Mouse (Mus musculus) kidney, adult 11 months (tissue): Measurements from ENCODE around the gene Tmem11.
"Not testable (repeated sequence)": the region's sequence is repeated elsewhere in the genome, so short reads cannot be mapped to it uniquely, and the experiment has no call there.

ENCODE experiments used
- DNase-seq: peaks from one replicate; pipeline ENCODE4 v3.0.0; 2022

Gene Tmem11

DNA sequence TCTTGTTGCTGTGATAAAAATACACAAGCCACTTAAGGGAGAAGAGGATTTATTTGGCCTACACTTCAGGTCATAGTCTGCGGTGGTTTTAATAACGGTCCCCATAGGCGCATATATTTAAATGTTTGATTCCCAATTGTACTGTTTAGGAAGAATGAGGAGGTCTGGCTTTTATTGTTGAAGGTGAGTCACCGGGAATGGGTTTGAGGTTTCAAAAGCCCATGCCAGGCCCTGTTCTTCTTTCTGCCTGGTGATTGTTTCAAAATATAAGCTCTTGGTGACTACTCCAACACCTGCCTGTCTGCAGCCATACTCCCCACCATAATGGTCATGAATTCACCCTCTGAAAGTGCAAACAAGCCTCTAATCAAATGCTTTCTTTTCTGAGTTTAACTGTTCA lies 1.5 kb upstream of the Tmem11 start:
- no peak for DNase-seq

DNA sequence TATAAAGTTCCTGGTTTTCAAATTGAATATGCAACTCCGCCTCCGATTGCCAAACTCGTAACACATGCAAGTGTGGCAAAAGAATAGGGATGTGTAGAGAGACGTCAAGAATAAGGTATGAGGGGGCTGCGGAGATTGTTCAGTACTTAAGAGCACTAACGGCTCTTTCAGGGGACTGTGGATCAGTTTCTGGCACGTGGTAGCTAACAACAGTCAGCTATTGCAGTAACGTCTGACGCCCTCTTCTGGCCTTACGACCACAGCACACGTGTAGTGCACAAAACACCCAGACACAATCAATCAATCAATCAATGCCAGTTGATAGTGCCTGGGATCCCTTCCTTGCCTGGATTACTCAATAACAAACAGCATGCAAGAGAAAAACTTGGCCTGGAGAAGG lies 351 bp upstream of the Tmem11 start:
- peak; percentile 63 for DNase-seq

DNA sequence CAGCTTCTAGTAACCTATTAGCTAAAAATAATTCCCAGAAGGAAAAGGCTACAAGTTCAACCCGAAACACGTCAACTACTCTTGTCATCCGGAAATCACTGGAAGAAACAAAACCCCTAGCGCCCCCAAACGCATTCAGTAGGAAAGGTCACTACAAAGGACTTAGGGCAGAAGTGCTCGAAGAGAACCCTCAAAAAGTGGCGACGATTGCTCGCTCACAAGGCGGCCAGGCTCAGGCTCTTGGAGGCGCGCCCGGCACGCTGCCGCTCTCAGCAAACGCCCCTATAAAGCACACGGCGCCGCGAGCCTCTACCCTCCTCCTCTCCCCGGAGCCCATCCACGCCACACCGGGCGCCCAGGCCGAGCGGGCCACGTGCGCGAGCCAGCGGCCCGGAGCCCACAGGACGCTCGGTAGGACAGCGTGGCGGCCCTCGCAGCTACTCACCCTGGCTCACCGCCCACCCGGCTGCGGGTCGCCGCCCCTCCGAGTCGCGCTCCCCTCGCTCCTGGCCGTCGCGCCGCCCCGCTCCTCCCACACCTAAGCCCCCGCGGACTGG lies 938 bp downstream of the Tmem11 start:
- peak; percentile 66 for DNase-seq

DNA sequence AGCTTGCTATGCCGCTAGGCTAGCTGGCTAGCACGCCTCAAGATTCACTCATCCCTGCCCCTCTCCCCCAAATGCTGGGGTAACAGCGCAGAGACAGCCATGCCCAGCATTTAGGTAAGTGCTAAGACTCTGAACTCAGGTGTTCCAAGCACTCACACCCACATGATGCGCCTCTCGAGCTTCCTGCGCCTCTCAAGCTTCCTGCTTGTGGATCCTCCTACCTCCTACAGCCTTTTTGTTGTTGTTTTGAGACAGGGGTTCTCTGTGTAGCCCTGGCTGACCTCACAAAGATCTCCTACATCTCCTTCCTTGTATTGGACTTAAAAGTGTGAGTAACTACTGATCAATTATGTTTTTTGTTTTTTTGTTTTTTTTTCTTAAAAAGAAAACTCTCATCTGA lies 6.0 kb downstream of the Tmem11 start:
- DNase-seq, result no peak

DNA sequence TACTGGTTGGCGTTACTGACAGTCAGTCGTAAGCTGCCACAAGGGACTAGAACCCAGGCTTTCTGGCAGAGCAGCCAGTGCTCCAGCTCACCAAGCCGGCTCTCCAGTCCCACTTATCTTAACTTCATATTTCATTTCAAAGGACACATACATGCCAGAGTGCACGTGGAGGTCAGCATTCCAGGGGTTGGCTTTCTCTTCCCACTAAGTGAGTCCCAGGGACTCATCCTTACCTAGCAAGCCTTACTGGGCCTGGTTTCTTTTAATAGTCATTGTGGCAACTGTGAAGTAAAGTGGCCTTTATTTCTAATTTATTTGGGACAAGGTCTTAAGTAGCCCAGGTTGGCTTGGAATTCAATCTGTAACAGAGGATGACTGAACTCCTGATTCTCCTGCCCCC lies 7.7 kb downstream of the Tmem11 start:
- no peak for DNase-seq

DNA sequence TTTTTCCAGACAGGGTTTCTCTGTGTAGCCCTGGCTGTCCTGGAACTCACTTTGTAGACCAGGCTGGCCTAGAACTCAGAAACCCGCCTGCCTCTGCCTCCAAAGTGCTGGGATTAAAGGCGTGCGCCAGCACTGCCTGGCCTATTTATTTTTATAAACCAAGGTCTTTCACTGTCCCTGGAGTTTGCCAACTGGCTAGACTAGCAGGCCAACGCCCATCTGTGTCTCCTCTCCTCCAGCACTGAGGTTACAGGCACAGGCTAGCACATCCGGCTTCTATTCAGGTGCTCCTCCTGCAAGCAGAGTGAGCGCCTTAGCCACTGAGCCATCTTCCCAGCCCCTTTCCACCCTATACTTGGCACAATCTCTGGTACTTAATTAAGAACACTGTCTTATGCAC lies 9.6 kb downstream of the Tmem11 start:
- not testable (repeated sequence) for DNase-seq

DNA sequence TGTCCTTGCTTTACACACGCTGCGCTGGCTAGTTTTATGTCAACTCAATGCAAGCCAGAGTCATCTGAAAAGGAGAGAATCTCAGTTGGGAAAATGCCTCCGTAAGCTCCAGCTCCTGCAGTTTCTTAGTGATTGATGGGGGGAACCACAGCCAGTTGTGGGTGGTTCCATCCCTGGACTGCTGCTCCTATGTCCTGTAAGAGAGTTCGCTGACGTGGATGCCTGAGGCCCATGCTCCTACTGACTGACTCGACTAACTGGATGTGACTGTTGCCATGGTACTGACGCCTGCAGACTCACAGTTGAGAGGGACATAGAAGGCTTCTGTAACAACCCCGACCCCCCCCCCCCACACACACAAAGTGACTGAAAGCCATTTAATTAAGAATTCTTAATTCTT lies 11.2 kb downstream of the Tmem11 start:
- peak; percentile 51 for DNase-seq

DNA sequence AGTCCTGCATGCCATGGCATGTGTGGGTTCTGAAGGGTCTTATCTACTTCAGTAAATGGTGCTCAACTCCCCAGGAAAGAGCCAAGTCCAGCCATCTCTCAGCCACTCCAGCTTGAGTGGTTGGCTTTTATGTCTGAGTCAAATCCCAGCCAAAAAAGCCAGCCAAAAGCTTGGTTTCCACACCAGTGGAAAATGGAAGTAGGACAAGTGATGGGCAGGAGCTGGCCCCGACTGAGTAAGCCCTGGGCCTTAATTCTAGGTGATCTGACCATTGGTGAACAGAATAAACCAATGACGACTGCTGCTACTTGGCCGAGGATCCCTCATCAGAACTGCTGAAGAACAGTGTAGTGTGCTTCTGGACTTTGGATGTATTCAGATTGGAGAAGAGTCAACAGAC lies 11.6 kb downstream of the Tmem11 start:
- no peak for DNase-seq

DNA sequence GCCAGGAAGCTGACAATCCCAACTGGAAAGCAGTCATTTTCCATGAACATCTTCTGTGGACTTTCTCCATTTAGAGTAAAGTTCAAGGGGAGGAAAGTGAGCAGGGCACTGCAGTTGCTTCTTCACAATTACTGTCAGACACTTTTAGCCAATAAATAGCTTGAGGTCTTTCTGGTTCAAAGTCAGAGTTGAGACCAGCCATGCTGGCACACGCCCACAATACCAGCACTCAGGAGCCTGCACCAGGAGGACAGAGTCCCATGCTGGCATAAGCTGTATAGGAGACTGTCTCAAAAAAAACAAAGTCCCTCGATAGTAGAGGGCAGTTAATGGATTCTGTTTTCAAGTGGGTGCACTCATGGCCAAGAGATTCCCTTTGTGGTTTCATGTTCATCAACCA lies 13.1 kb downstream of the Tmem11 start:
- DNase-seq, result peak; percentile 80

DNA sequence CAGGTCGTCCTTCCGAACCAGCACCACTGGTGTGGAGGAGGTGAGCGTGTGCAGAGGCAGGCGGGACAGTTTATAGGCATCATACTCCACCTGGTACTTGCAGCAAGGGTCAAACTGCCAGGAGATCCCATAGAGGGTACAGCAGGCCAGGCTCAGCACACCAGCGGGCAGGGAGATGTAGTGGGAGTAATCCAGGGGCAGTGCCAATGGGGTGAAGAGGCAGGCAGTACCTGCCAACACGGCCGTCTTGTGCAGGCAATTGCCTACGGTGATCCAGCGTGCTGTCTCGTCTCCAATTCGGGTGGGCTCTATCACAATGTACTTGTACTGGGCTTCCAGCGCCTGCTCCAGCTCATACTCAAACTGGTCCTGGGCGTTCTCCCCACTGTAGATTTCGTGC lies 14.2 kb downstream of the Tmem11 start:
- no peak for DNase-seq

DNA sequence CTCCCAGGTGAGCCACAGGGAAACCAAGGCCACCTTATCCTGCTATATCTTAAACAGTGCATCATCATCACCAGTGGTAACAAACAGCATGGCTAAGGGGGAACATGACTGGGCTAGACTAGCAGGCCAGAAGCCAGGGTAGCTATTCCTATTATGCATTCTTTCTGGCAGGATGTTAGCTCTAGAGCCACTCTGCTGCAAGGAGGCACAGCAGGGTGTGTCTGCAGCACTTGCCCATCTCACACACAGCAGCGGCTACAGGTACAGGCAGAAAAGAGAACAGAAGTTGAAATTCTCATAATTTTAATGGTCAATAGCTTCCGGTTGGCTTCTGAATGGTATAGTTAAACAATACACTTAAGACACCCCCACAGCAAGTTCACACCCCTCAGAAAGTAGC lies 14.9 kb downstream of the Tmem11 start:
- DNase-seq, result no peak

DNA sequence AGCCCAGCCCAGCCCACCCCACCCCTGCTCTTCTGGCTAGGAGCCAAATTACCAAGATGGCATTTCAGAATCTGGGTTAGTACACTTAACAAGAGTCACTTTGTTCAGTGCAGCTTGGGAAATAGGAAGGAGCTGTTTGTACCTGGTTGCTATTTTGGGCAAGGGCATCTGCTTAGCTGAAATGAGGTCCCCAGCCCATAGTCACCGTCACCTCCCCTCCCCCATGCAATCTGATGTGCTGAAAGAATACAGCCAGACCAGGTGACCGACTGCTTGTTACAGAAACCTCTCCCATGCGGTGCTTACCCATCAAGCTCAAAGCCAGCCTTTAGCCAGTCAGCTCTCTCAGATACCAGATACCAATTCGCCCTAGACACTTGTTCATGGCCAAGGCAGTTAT lies 15.9 kb downstream of the Tmem11 start:
- DNase-seq, result no peak

DNA sequence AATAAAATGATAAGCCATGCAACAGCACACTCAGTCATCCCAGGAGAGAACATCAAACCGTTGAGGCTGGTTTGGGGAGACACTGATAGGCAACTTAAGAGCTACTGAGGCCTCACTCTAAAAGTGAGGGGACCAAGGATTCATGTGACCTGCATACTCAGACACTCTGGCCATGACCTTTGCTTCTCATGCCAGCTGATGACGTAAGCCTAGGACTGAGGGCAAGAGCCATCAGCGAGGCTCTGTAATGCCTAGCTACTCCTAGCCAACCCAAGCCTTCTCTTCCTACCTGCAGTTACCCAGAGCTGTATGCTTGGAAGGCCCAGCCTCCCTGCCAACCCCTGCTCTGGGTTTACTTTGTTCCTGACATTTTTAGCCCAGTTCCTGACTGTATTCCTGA lies 17.1 kb downstream of the Tmem11 start:
- no peak for DNase-seq

DNA sequence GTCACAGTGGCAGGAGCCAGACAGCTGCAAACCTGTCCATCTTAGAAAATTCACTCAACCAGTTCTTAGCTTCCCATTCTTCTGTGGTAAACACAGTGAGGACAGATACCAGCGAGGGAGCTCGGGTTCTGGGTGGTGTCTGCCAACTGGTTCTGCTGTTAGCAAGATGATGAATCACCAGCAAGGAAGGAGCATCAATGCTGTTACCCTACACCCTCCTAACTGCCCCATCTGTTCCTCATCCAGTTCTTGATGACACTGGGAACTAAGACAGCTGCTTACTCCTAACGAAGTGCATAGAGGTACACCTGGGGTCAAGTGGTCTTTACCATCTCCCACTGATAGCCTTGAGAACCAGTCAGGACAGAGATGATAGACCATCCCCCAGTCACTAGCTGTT lies 22.5 kb downstream of the Tmem11 start:
- DNase-seq, result no peak

DNA sequence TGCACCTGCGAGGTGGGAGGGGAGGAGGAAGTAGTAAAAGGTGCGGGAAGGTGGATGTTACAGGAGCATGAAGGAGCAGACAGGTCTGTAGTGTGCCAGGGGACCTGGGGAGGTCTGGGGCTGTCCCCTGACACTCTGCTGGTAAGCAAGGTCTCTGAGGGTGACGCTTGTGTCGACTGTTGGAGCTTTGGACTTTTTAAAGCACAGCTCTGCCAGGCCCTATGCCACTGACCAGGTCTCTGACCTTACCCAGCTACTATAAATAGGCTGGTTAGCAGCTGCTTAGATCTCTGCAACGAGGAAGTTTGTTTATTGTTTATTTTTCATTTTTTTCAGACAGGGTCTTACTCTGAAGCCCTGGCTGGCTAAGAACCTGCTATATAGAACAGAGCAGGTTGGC lies 33.7 kb downstream of the Tmem11 start:
- no peak for DNase-seq

DNA sequence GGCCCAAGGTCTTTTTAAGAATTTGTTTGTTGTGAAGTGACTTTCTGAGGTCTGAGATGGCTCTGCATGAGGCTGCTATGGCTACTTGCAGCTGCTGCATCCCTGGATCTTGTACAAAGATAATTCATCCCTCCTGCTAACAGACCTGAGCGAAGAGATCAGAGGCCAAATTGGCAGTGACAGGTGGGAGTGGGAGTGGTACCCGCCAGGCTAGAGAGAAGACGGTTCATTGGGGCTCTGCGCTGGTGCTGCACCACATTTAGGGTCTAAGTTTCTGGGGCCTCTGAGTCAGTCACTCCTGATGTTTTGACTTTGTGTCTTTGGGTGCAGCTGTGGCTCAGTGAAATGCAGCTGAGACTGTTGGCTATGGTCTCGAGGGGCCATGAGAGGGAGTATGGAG lies 35.7 kb downstream of the Tmem11 start:
- no peak for DNase-seq

DNA sequence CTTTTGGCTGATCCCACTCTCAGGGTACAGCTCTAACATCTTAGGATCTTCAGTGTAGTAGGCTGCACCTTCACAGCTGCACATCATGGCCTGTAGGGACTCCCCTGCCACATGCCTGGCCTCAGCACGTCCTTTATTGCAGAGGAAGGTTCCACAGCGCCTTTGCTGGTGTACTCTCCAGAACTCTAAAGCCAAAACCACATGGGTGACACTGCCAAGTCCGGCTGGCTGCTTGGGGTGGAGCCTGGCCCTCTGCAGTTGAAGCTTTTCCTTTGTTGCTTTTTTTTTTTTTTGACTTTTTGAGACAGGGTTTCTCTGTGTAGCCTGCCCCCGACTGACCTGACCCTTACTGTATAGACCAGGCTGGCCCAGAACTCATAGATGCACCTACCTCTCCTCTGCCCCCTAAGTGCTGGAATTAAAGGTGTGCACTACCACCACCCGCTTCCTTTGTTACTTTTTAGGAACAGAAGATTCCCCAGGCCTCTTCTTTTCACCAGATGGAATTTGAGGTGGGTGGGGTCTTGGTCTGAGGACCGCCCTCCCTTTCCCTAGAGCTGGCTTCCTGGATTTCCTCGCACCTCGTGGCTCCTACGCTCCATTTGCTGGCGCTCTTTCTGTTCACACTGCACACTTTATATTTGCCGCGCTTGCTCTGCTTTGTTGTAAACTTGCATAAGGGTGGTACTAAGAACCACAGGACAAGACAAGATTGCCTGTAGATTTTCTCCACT lies 37.4 kb downstream of the Tmem11 start:
- no peak for DNase-seq

DNA sequence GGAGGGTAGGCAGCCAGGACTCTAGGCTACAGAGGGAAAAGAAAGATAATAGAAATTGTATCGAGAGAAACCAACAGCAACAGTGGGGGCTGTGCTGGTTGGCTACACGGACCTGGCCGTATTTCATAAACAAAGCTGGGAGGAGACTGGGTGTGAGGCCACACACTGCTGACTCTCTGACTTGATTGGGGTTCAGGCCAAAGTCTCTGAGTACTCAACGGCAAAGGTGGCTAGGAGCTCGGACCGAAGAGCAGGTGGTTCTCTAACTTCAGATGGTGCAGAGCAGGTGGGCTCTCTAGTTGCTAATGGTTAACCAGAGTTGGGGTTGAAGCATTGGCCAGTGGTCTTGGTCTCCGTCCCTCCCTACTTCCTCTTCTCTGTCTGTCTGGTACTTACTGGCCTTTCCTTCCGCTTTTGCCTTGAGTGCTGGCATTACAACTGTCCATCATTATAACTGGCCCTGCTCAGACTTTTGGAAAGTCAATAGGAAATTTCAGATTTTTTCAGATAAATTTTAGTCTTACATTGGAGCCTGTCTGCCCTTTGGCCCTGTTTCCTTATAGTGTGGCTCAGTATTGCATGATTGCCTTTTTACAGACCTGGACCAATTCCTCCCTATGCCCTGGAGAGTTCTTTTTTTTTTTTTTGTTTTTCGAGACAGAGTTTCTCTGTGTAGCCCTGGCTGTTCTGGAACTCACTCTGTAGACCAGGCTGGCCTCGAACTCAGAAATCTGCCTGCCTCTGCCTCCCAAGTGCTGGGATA lies 41.2 kb downstream of the Tmem11 start:
- DNase-seq, result no peak

DNA sequence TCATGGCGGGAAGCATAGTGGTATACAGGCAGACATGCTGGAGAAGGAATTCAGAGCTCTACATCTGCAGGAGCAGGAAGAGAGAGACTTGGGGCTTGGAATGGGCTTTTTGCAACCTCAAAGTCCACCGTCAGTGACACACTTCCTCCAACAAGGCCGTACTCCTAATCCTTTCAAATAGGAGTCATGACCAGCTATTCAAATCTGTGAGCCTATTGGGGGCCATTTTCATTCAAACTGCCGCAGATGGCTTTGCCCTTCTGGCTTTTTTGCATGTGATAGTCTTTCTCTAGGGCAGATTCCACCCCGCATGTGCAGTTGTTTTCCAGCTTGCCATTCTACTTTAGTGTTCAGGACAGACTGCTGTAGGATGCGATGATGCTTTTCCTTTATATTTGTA lies 42.2 kb downstream of the Tmem11 start:
- no peak for DNase-seq

DNA sequence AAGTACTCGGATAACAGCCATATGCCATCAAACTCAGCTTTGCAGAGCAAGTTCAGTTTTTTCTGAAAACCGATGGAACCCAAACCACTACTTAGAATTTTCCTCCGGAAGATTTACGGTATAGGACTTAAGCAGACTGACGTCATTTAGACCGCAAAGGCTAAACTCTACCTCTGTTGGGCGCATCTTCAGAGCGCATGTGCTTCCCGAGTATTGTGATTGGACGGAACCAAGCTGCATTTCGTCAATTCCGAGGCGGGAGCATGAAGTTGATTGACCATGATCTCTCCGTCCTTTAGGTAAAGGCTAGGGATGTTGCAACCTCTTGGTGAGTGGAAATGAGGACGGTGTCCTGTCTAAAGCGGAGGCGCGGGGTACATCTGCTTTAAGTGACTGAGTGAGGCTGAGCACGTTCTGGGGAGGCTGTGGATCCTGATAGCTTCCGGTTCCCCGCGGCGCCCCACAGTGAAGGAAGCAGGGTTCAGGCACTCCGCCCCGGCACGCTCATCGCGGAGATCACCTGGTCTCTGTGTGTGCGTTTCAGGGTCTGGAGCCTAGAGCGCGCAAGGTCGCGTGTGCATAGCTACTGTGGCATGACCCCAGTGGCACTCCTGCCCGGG lies 48.5 kb downstream of the Tmem11 start, which contains the start of gene Dhrs7b:
Gene Dhrs7b, plus strand, starts transcription at position 199 of the 620 bp plus-strand sequence.
- peak; percentile 90 for DNase-seq

DNA sequence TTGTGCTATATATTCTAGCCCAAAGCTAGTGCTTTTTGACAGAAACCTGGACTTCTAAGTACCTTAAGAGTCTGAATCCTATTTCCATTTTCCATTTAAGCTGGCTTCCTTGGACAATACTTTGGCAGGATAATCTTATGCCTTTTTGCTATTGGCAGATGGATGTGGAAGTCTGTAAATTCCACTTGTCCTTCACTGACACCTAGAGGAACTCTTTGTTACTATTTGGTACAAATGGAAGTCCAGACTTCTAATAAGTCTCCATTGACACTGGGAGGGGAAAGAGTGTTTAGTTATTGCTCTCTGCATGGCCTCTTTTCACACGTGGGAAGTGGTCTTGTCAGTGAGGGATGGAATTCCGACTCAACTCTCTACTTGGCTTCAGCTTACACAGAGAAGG lies 50.2 kb downstream of the Tmem11 start:
- DNase-seq, result no peak

DNA sequence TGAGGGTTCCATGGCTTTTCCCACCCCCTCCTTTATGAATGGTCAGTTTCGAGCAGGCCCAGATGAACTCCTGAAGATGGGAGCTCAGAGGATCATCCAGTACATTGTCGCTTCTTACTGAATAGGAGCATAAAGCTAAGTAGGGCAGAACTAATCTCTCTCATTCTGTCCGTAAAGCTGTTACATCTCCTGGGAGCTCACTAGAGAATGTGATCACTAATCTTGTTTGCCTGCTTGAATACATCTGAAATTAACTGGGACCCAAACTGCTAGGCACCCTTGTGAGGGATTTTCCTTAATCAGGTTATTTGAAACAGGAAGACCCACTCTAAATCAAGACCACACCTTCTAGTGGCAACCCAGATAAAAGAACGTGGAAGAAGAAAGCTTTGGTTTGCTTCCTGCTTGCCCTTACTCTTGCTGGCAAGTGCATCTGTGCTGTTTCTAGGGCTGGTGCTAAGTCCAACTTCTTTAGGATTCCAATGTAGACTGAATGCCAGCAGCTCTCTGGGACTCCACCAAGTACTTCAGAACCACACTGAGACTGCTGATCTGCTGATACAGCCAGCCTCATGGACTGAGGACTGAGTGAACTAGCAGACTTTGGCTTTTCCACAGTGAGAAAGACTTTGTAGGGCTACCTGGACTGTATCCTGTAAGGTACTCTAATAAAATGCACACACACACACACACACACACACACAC lies 51.7 kb downstream of the Tmem11 start:
- DNase-seq, result peak; percentile 40

DNA sequence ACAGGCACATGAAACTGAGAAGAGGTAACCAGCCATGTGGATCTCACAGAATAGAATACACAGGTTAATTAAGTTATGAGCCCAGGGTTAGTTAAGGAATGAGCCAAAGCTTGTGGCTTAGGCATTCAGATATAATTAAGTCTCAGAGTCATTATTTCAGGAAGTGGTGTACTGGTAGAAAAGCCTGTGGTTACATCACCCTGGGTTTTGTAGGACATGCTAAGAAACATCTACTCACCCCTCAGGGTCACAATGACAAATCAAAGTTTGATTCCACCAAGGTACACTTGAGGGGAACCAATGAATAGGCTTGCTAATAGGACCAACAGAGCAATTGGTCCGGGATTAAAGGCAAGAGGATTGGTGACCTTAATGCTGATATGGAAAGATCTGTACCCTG lies 52.4 kb downstream of the Tmem11 start:
- DNase-seq, result no peak
